Mouse (Mus musculus) stomach, embryonic 16.5 days (tissue): ENCODE data around the gene Taar8a. TPM values are rescaled to one million over a fixed set of nuclear protein-coding genes. Genes with fewer than 3 reads are reported as not detected.
"Not testable (repeated sequence)": the region's sequence is repeated elsewhere in the genome, so short reads cannot be mapped to it uniquely, and the experiment has no call there.

Experiments
- ATAC-seq: fragments of 200-750 bp; cut with Nextera tagmentation; 2 replicates; pipeline ENCODE4 v1.8.0; 2017; ENCODE audit warnings: moderate number of reproducible peaks, moderate TSS enrichment; ENCODE audit not compliant: insufficient read depth, low FRiP score
- H3K27ac ChIP-seq: fragments of 300-500 bp; sonication (generic); 2 replicates; pipeline ENCODE4 v1.5.1; 2014; ENCODE audit warnings: low read length
- H3K27me3 ChIP-seq: fragments of 300-500 bp; sonication (generic); 2 replicates; pipeline ENCODE4 v1.6.1; 2014; ENCODE audit warnings: low read length, control low read depth, mixed read lengths; ENCODE audit not compliant: control insufficient read depth, insufficient read depth
- H3K36me3 ChIP-seq: fragments of 300-500 bp; sonication (generic); 2 replicates; pipeline ENCODE4 v1.6.1; 2014; ENCODE audit warnings: low read length; ENCODE audit not compliant: control insufficient read depth, insufficient read depth
- H3K4me1 ChIP-seq: fragments of 300-500 bp; sonication (generic); 2 replicates; pipeline ENCODE4 v1.6.1; 2014; ENCODE audit warnings: low read length, control low read depth, mixed read lengths; ENCODE audit not compliant: control insufficient read depth, insufficient read depth
- H3K4me2 ChIP-seq: fragments of 300-500 bp; sonication (generic); 2 replicates; pipeline ENCODE4 v1.6.1; 2014; ENCODE audit warnings: low read depth, low read length, mixed read lengths
- H3K4me3 ChIP-seq: fragments of 300-500 bp; sonication (generic); replicated peaks from 2 replicates; pipeline ENCODE4 v1.5.1; 2014; ENCODE audit warnings: mild to moderate bottlenecking, low read length
- H3K9ac ChIP-seq: fragments of 300-500 bp; sonication (generic); 2 replicates; pipeline ENCODE4 v1.6.1; 2014; ENCODE audit warnings: low read length
- H3K9me3 ChIP-seq: fragments of 300-500 bp; sonication (generic); replicated peaks from 2 replicates; pipeline ENCODE4 v1.6.1; 2016; ENCODE audit warnings: low read length, control low read depth; ENCODE audit not compliant: control insufficient read depth
- WGBS: fragments of 180-500 bp; shearing (Covaris S2); extraction: QIAGEN DNeasy Blood & Tissue Kit; methylation state at CpG from one replicate; pipeline ENCODE4 v1.1.7; 2014; 5-methylcytosine and 5-hydroxymethylcytosine counted together
- polyA plus RNA-seq: library from polyadenylated mRNA; unstranded; fragments of >200 nt; fragmentation: Nextera tagmentation; extraction: Ambion mirVana; gene quantifications from 2 replicates; pipeline ENCODE4 v1.2.1, GENCODE M21; 2015

Gene Taar8a
- polyA plus RNA-seq, 1 experiment from 2014 or later = not detected

DNA sequence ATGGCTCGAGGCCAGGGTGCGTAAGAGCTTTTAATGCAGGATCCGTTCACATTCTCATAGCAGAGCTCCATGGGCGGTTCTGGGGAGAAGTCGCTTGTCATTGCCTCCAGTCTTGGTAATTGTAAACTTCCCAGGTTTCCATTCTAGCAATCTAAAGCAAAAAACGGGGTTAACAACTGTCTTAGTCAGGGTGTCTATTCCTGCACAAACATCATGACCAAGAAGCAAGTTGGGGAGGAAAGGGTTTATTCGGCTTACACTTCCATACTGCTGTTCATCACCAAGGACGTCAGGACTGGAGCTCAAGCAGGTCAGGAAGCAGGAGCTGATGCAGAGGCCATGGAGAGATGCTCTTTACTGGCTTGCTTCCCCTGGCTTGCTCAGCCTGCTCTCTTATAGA is 33.1 kb downstream of the Taar8a start, which contains the start of gene Taar9:
Gene Taar9 (minus strand): TSS at position 101 of the 400 bp plus-strand sequence.
- not testable (repeated sequence) for H3K27me3 ChIP-seq, H3K4me1 ChIP-seq, ATAC-seq, H3K4me3 ChIP-seq, H3K9ac ChIP-seq, H3K36me3 ChIP-seq, H3K4me2 ChIP-seq, H3K27ac ChIP-seq, H3K9me3 ChIP-seq
- 80% methylated on average over 8 of the region's 8 CpGs for WGBS

- no peaks in the 10 kb centered on the region for H3K4me1 ChIP-seq
- no peak overlapping the region for H3K27ac ChIP-seq
- H3K36me3 ChIP-seq = no peaks in the 10 kb centered on the region
- H3K27me3 ChIP-seq = no peaks in the 10 kb centered on the region
- no peak overlapping the region for H3K4me2 ChIP-seq
- peaks cover 5% of the 10 kb centered on the region; the same call in 1 of the 2 replicates for H3K9me3 ChIP-seq
- WGBS = 51% methylated on average over 6 of the region's 6 CpGs
- ATAC-seq = no peak
- no peak overlapping the region for H3K9ac ChIP-seq
- no peak overlapping the region for H3K4me3 ChIP-seq
These were observed 34.9 kb downstream of the Taar8a start for GRCm38 (mm10) chr10:24111116-24111778.

Other genes with a start within 250 kb of the Taar8a start
- gene Vnn3, start 225.0 kb upstream of the Taar8a start, polyA plus RNA-seq = 0.31 and 0.57 TPM in 2 replicates
- 2.0 and 2.9 TPM in 2 replicates for gene Vnn1, start 181.8 kb upstream of the Taar8a start, polyA plus RNA-seq
- gene Taar1, start 156.1 kb upstream of the Taar8a start, polyA plus RNA-seq = not detected in 2 replicates
- 0.30 and 0.31 TPM in 2 replicates for gene Taar2, start 137.9 kb upstream of the Taar8a start, polyA plus RNA-seq
- gene Taar3, start 126.9 kb upstream of the Taar8a start, polyA plus RNA-seq = not detected in 2 replicates
- gene Taar4, start 116.0 kb upstream of the Taar8a start, polyA plus RNA-seq = not detected in 2 replicates
- gene Taar5, start 105.8 kb upstream of the Taar8a start, polyA plus RNA-seq = not detected in 2 replicates
- gene Taar6, start 90.9 kb upstream of the Taar8a start, polyA plus RNA-seq = not detected in 2 replicates
- not detected in 2 replicates for gene Taar7a, start 83.0 kb upstream of the Taar8a start, polyA plus RNA-seq
- not detected in 2 replicates for gene Taar7b, start 76.6 kb upstream of the Taar8a start, polyA plus RNA-seq
- gene Taar7d, start 49.3 kb upstream of the Taar8a start, polyA plus RNA-seq = not detected in 2 replicates
- not detected in 2 replicates for gene Taar7e, start 38.9 kb upstream of the Taar8a start, polyA plus RNA-seq
- gene Taar7f, start 27.0 kb upstream of the Taar8a start, polyA plus RNA-seq = not detected in 2 replicates
- not detected in 2 replicates for gene Taar8b, start 15.8 kb downstream of the Taar8a start, polyA plus RNA-seq
- gene Taar8c, start 25.4 kb downstream of the Taar8a start, polyA plus RNA-seq = not detected in 2 replicates
- not detected in 2 replicates for gene Taar9, start 33.0 kb downstream of the Taar8a start, polyA plus RNA-seq
- gene Stx7, start 72.8 kb downstream of the Taar8a start, polyA plus RNA-seq = 102 TPM in 2 replicates
- 11.0 and 11.3 TPM in 2 replicates for gene Moxd1, start 147.0 kb downstream of the Taar8a start, polyA plus RNA-seq